Mouse (Mus musculus) frontal cortex, adult 2 months (tissue): ENCODE measurements around the gene Olfr1364. TPM values are rescaled to one million over a fixed set of nuclear protein-coding genes. Genes with fewer than 3 reads are reported as not detected.

Experiments used
- DNase-seq, 2 experiments: peaks; one replicate each; pipeline ENCODE4 v3.0.0; 2022; ENCODE audit warnings: low spot score in 1 of 2; ENCODE audit errors: extremely low spot score in 1 of 2
- polyA plus RNA-seq: library from polyadenylated mRNA; depleted of rRNA; stranded (reverse); fragments of >200 nt; gene quantifications from 2 replicates; pipeline ENCODE4 v1.2.3, GENCODE M21; 2012; rRNA removed

Olfr1364 gene
- 0.29 TPM in 1 of 2 replicates, not detected in the other for polyA plus RNA-seq

GRCm38 (mm10) chr13:21581659-21582058 is at the start of gene Olfr1364:
Gene Olfr1364, minus strand, starts transcription at chr13:21581759.
- no peak for DNase-seq

- DNase-seq: no peak
Measured at GRCm38 (mm10) chr13:21613922-21614321, 32.4 kb upstream of the Olfr1364 start, which contains the start of gene Olfr1362. Gene Olfr1362, minus strand, starts transcription at chr13:21614022.

- DNase-seq: no peak
Measured at GRCm38 (mm10) chr13:21591618-21592017, 10.1 kb upstream of the Olfr1364 start.

GRCm38 (mm10) chr13:21559793-21560192 is 21.8 kb downstream of the Olfr1364 start, which contains the start of gene Olfr1535:
Gene Olfr1535, minus strand, starts transcription at chr13:21559893.
- DNase-seq: no peak

GRCm38 (mm10) chr13:21550416-21551110 is 31.0 kb downstream of the Olfr1364 start:
- no peak for DNase-seq

GRCm38 (mm10) chr13:21549487-21549886 is 32.1 kb downstream of the Olfr1364 start:
- no peak for DNase-seq

GRCm38 (mm10) chr13:21542708-21543107 is 38.9 kb downstream of the Olfr1364 start, which contains the start of gene Olfr1366:
Gene Olfr1366, minus strand, starts transcription at chr13:21542808.
- DNase-seq: no peak

GRCm38 (mm10) chr13:21530781-21531201 is 50.8 kb downstream of the Olfr1364 start, which contains the start of gene Zkscan8:
Gene Zkscan8, minus strand, starts transcription at chr13:21531120.
- peak; percentile 74 to 91 for DNase-seq

- no peak for DNase-seq
Measured at GRCm38 (mm10) chr13:21530136-21530535, 51.4 kb downstream of the Olfr1364 start.

Other genes starting within 250 kb of the Olfr1364 start
- not detected in 2 replicates for gene Olfr1367, start 234.8 kb downstream of the Olfr1364 start, polyA plus RNA-seq
- gene Zscan12, start 218.9 kb downstream of the Olfr1364 start, polyA plus RNA-seq: 6.7 and 6.8 TPM in 2 replicates
- 47.9 and 52.0 TPM in 2 replicates for gene Zkscan3, start 179.0 kb downstream of the Olfr1364 start, polyA plus RNA-seq
- gene Pgbd1, start 140.7 kb downstream of the Olfr1364 start, polyA plus RNA-seq: 2.5 and 3.1 TPM in 2 replicates
- gene Zscan26, start 128.0 kb downstream of the Olfr1364 start, polyA plus RNA-seq: 61.5 and 66.1 TPM in 2 replicates
- 0.42 and 0.59 TPM in 2 replicates for gene Nkapl, start 113.2 kb downstream of the Olfr1364 start, polyA plus RNA-seq
- gene Zkscan4, start 102.9 kb downstream of the Olfr1364 start, polyA plus RNA-seq: 3.7 and 4.8 TPM in 2 replicates
- not detected in 2 replicates for gene Gm10065, start 102.3 kb downstream of the Olfr1364 start, polyA plus RNA-seq
- 1.6 and 1.9 TPM in 2 replicates for gene AK157302, start 86.5 kb downstream of the Olfr1364 start, polyA plus RNA-seq
- gene Gm11273, start 80.3 kb downstream of the Olfr1364 start, polyA plus RNA-seq: 15.3 and 32.5 TPM in 2 replicates
- 7.9 and 8.6 TPM in 2 replicates for gene Zkscan8, start 50.6 kb downstream of the Olfr1364 start, polyA plus RNA-seq
- not detected in 2 replicates for gene Olfr1366, start 39.0 kb downstream of the Olfr1364 start, polyA plus RNA-seq
- gene Olfr1535, start 21.9 kb downstream of the Olfr1364 start, polyA plus RNA-seq: not detected in 2 replicates
- not detected in 2 replicates for gene Olfr1362, start 32.3 kb upstream of the Olfr1364 start, polyA plus RNA-seq
- gene Olfr11, start 60.8 kb upstream of the Olfr1364 start, polyA plus RNA-seq: not detected in 2 replicates
- gene Olfr1361, start 81.6 kb upstream of the Olfr1364 start, polyA plus RNA-seq: not detected in 2 replicates
- not detected in 2 replicates for gene Olfr1360, start 95.6 kb upstream of the Olfr1364 start, polyA plus RNA-seq
- gene Olfr1359, start 116.4 kb upstream of the Olfr1364 start, polyA plus RNA-seq: not detected in 2 replicates
- not detected in 2 replicates for gene Hist1h2bl, start 134.4 kb upstream of the Olfr1364 start, polyA plus RNA-seq
- 1.2 and 1.5 TPM in 2 replicates for gene Hist1h2ai, start 134.7 kb upstream of the Olfr1364 start, polyA plus RNA-seq
- gene Hist1h3h, start 135.9 kb upstream of the Olfr1364 start, polyA plus RNA-seq: 1.8 TPM in 2 replicates
- gene Hist1h2bm, start 140.3 kb upstream of the Olfr1364 start, polyA plus RNA-seq: 0.52 and 0.80 TPM in 2 replicates
- gene Hist1h4j, start 153.3 kb upstream of the Olfr1364 start, polyA plus RNA-seq: 3.3 and 4.1 TPM in 2 replicates
- gene Hist1h4k, start 168.7 kb upstream of the Olfr1364 start, polyA plus RNA-seq: 12.6 and 16.6 TPM in 2 replicates
- gene Hist1h2ak, start 172.1 kb upstream of the Olfr1364 start, polyA plus RNA-seq: 1.1 and 1.7 TPM in 2 replicates
- gene Hist1h2bn, start 172.4 kb upstream of the Olfr1364 start, polyA plus RNA-seq: 0.82 and 1.9 TPM in 2 replicates
- 0.18 and 0.71 TPM in 2 replicates for gene Hist1h1b, start 198.9 kb upstream of the Olfr1364 start, polyA plus RNA-seq
- 3.1 and 4.5 TPM in 2 replicates for gene Hist1h3i, start 201.6 kb upstream of the Olfr1364 start, polyA plus RNA-seq
- not detected in 2 replicates for gene Hist1h2an, start 205.5 kb upstream of the Olfr1364 start, polyA plus RNA-seq
- 0.32 and 0.57 TPM in 2 replicates for gene Hist1h2bp, start 205.7 kb upstream of the Olfr1364 start, polyA plus RNA-seq
- 1.5 and 1.9 TPM in 2 replicates for gene Hist1h2bq, start 228.4 kb upstream of the Olfr1364 start, polyA plus RNA-seq
- not detected in 2 replicates for gene Hist1h2ao, start 228.7 kb upstream of the Olfr1364 start, polyA plus RNA-seq
- not detected in 2 replicates for gene Hist1h4m, start 230.0 kb upstream of the Olfr1364 start, polyA plus RNA-seq